Mouse (Mus musculus) megakaryocyte-erythroid progenitor cell, adult 5-6 weeks (primary cell): ENCODE measurements around the gene 1810010H24Rik. TPM values are rescaled to one million over a fixed set of nuclear protein-coding genes. Genes with fewer than 3 reads are reported as not detected.
"Not testable (repeated sequence)": the region's sequence is repeated elsewhere in the genome, so short reads cannot be mapped to it uniquely, and the experiment has no call there.

Experiments
- ATAC-seq: replicated peaks from 2 replicates; pipeline ENCODE4 v1.8.0; 2016; ENCODE audit warnings: mild to moderate bottlenecking, inconsistent platforms; ENCODE audit not compliant: severe bottlenecking, poor library complexity, low FRiP score, low TSS enrichment
- total RNA-seq, 2 experiments: library from RNA; stranded (forward) in 1 of 2; stranded (reverse) in 1 of 2; fragments of 200-1000, 215-1000 nt in 1 of 2; fragments of >200 nt in 1 of 2; fragmentation: Nextera tagmentation in 1 of 2; gene quantifications; 2 replicates each; pipeline ENCODE4 v1.2.3; 2014 to 2017

1810010H24Rik gene
- total RNA-seq (2014; fragmentation: Nextera tagmentation) (1.7 TPM in 1 of 2 replicates, not detected in the other), total RNA-seq (2017) (1.3 TPM in 1 of 2 replicates, not detected in the other)

GRCm38 (mm10) chr11:107025411-107026321 lies at the start of gene 1810010H24Rik:
TSS of gene 1810010H24Rik (plus strand) at chr11:107025681.
- no peak for ATAC-seq

- ATAC-seq: no peak
Observed at GRCm38 (mm10) chr11:106976194-106976593, 49.3 kb upstream of the 1810010H24Rik start.

- peak; percentile 76 for ATAC-seq
Observed at GRCm38 (mm10) chr11:106980455-106980854, 45.0 kb upstream of the 1810010H24Rik start.

- ATAC-seq: no peak
Observed at GRCm38 (mm10) chr11:106981787-106982186, 43.7 kb upstream of the 1810010H24Rik start.

GRCm38 (mm10) chr11:106982351-106982750 lies 43.1 kb upstream of the 1810010H24Rik start:
- ATAC-seq: no peak

DNA sequence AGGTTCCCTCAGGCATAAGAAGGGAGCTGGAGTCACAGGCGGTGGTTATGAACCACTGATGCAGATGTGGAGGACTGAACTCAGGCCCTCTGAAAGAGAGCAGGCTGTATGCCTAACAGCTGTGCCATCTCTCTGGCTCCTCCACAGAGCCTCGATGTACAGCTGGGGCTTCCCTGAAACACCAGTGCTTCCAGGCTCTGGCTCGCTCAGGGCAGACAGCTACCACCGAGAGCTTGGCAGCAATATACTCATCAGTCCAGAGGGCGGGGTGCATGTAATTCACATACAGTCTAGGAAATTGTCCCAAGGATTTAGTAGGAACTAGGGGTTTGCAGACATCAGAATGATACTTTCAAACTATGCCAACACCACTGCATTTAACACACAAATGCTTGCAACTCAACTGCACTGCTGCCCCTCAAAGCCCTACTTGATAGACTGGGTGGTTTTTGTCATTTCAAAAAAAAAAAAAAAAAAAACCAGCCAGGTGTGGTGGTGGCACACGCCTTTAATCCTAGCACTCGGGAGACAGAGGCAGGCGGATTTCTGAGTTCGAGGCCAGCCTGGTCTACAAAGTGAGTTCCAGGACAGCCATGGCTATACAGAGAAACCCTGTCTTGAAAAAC lies 39.4 kb upstream of the 1810010H24Rik start:
- not testable (repeated sequence) for ATAC-seq

DNA sequence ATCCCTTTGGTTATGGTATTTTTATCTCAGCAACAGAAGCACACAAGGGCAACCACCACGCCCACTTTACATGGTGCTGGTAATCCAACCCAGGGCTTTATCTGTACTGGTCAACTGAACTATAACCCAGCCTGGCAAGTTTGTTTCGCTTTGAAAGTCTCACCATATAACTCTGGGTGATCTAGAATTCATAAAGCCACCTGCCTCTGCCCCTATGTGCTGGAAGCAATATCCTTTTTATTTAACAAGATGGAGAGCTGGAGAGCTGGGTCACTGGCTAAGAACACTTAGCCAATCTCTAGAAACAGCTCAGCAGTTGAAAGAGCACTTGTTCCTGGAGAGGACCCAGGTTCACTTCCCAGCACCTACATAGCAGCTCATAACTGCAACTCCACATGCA lies 38.1 kb upstream of the 1810010H24Rik start:
- 0 out of 2 replicates have a peak, but pooled peaks have one; percentile 27 for ATAC-seq

- peak; percentile 79 for ATAC-seq
Observed at GRCm38 (mm10) chr11:106994246-106995085, 31.0 kb upstream of the 1810010H24Rik start.

- ATAC-seq: not testable (repeated sequence)
Observed at GRCm38 (mm10) chr11:106996492-106996891, 29.0 kb upstream of the 1810010H24Rik start.

GRCm38 (mm10) chr11:106997976-106998375 lies 27.5 kb upstream of the 1810010H24Rik start:
- no peak for ATAC-seq

- ATAC-seq: no peak
Observed at GRCm38 (mm10) chr11:106998651-106999150, 26.8 kb upstream of the 1810010H24Rik start.

- ATAC-seq: peak; percentile 83
Observed at GRCm38 (mm10) chr11:106999151-106999948, 26.1 kb upstream of the 1810010H24Rik start, which contains the start of gene Kpna2. TSS of gene Kpna2 (minus strand) at chr11:106999541.

- no peak for ATAC-seq
Observed at GRCm38 (mm10) chr11:106999949-107000513, 25.4 kb upstream of the 1810010H24Rik start.

- ATAC-seq: no peak
Observed at GRCm38 (mm10) chr11:107001760-107002675, 23.5 kb upstream of the 1810010H24Rik start.

- ATAC-seq: no peak
Observed at GRCm38 (mm10) chr11:107005538-107005937, 19.9 kb upstream of the 1810010H24Rik start.

GRCm38 (mm10) chr11:107010447-107010846 lies 15.0 kb upstream of the 1810010H24Rik start:
- ATAC-seq: no peak

DNA sequence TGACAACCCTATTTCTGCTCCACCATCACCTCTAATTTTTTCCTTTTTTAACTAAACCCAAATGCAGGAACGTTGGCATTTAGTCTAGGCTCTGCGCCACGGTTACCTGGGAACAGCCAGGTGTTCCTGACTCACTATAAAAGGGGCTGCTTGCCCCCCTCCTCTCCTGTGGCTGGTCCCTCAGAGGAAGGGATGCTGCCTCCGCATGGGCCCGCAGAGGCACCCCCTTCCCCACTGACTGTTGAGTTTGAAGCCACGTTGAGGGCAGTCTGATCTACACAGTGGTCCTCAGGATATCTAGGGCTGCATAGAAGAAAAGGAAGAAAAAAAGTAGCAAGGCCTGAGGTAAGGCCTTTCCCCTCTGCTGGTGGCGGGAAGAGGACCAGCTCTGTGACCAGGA lies 14.3 kb upstream of the 1810010H24Rik start:
- no peak for ATAC-seq
